Mouse (Mus musculus) embryo, embryonic 11 days (tissue): ENCODE measurements around the gene Ufsp1.

Source experiments
- DNase-seq: peaks from one replicate; pipeline ENCODE4 v3.0.0-alpha.2; 2015

The Ufsp1 gene

DNA sequence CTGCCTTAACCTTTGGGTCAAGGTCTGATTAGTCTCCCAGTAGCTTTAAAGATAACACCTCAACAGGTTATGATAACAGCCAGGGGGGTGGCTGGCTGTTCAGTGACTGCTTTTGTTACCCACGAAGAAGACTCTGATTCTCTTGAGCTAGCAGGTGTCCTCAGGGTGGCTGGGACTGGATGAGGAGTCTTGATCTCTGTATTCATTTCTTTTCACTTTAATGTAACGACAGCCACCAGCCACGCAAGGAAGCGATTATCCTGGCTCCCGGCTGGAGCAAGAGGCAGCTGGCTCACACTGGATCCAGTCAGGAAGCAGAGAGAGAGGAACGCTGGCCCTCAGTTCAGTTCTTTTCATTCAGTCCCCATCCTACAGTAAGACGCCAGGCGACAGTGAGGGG, 42.8 kb downstream of the Ufsp1 start:
- DNase-seq, result no peak

GRCm38 (mm10) chr5:137338256-137338655, 43.8 kb downstream of the Ufsp1 start:
- DNase-seq, result peak; percentile 94

DNA sequence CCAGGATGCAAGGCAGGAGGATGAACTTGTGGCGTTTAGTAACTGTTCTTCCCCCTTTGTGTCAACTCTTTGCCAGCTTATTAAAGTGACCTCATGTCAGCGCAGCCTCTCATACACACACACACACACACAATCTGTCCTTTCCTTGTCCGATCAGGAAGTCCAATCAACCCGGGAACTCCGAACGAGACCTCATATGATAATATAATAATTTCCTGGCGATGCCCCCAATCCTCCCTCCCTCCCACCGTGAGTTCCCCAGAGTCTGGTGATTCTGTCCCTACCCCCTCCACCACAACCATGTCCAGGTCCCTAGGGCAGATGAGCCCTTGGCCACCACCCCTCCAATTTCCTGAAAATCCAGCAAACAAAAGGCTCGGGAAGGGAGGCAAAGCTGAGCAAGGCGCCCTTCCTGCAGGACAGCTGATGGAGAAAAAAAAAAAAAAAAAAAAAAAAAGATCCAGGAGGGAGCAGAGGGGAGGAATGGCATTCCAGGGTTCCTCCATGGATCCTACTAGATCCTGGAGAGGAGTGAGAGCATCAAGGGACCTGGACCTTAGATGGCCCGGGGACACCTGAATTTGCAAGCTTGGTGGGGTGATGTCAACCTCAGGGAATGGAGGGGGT, 44.3 kb downstream of the Ufsp1 start:
- peak; percentile 59 for DNase-seq

DNA sequence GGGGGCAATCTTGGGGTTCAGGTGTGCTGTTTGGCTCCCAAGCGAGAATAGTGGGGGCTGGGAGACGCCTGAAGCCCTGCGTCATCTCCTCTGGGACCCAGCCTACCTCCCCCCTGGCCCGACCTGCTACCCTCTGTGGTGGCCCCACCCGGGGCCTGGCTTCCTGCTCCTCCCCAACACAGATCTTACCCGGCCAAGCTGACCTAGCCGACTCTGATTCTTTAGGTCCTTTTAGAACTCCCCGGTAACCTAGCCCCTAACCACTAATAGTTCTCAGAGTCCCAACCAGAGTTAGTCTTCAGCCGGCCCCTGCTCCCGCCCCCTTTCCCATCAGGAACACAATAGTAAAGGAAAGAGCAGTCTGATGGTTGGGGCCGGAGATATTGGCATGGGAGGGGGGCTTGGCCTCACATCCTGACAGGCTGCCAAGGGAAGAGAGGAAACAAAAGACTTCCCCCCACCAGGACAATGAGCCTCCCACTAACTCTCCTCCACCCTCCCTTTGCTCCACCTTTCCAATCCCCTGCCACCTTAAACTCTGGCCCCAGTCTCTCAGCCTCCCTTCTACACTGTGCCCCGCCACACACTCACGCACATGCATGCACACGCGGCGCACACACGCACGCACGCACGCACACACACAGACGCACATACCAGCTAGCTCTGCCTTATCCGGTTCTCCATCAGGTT, 45.0 kb downstream of the Ufsp1 start:
- DNase-seq, result peak; percentile 47

- DNase-seq, result no peak
Measured at GRCm38 (mm10) chr5:137340222-137340621, 45.8 kb downstream of the Ufsp1 start.

DNA sequence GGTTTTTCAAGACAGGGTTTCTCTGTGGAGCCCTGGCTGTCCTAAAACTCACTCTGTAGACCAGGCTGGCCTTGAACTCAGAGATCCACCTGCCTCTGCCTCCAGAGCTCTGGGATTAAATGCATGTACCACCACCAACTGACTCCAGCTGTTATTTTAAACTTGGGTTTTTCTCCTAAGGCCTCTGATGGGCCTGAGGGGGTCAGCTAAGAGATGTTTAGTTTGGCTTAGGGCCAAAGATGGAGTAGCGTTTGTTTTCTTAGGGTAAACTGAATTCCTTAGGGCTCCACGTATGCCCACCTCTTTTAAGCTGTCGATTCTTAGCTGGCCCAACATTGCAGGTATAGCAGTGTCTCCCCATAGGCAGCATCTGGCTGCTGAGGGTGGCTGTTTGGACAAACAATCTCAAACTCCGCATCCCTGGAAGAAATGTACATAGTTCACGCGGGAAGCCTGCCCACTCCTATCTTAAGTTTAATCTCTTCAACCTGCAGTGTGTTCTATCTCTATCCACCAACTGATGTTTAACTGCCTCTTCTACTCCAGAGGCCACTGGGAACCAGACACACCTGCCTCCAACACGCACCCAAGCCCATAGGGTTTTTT, 48.1 kb downstream of the Ufsp1 start:
- no peak for DNase-seq

- DNase-seq, result no peak
Measured at GRCm38 (mm10) chr5:137343412-137343811, 49.0 kb downstream of the Ufsp1 start.

GRCm38 (mm10) chr5:137343869-137344268, 49.4 kb downstream of the Ufsp1 start:
- no peak for DNase-seq
